Mouse (Mus musculus): ENCODE data around the gene Arpc5l. TPM values are rescaled to one million over a fixed set of nuclear protein-coding genes. Genes with fewer than 3 reads are reported as not detected.

The Arpc5l gene
- polyA plus RNA-seq, 1 experiment from 2014 or later, result 139 TPM

DNA sequence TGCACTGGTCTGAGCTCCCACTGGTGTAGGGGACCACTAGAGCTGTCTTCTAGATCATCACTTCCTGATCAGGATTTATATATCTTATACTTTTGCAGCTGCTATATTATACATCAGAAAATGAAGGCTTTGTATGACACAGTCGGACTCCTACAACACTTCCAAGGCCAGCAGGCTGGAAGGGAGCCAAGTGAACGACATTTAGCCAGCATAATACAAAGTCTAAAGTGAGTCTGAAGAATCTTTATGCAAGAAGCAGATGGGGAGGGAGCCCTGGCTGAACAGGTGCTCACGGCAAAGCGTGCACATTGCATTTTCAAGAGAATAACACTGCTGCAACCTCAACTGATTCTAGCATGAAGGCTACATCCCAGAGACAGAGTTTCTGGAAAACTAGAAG, 12.7 kb upstream of the Arpc5l start:
- no peaks in the 10 kb centered on the region for H3K9me3 ChIP-seq (ENCODE audit: control insufficient read depth, low read length)
- WGBS, result 57% methylated on average over 4 of the region's 4 CpGs
- no peak for ATAC-seq (ENCODE audit: low FRiP score, low TSS enrichment)
- H3K9ac ChIP-seq (ENCODE audit: low read depth, low read length), result no peak overlapping the region
- H3K27me3 ChIP-seq (ENCODE audit: control insufficient read depth, insufficient read depth, low read length), result no peaks in the 10 kb centered on the region
- no peak overlapping the region for H3K4me2 ChIP-seq (replicated peaks; ENCODE audit: low read depth, low read length)
- no peaks in the 10 kb centered on the region for H3K4me1 ChIP-seq (ENCODE audit: control insufficient read depth, insufficient read depth, low read length)
- H3K36me3 ChIP-seq (ENCODE audit: control insufficient read depth, insufficient read depth, low read length), result no peaks in the 10 kb centered on the region
- H3K27ac ChIP-seq (ENCODE audit: low read depth, low read length), result no peak overlapping the region
- no peak overlapping the region for H3K4me3 ChIP-seq (ENCODE audit: low read length)

DNA sequence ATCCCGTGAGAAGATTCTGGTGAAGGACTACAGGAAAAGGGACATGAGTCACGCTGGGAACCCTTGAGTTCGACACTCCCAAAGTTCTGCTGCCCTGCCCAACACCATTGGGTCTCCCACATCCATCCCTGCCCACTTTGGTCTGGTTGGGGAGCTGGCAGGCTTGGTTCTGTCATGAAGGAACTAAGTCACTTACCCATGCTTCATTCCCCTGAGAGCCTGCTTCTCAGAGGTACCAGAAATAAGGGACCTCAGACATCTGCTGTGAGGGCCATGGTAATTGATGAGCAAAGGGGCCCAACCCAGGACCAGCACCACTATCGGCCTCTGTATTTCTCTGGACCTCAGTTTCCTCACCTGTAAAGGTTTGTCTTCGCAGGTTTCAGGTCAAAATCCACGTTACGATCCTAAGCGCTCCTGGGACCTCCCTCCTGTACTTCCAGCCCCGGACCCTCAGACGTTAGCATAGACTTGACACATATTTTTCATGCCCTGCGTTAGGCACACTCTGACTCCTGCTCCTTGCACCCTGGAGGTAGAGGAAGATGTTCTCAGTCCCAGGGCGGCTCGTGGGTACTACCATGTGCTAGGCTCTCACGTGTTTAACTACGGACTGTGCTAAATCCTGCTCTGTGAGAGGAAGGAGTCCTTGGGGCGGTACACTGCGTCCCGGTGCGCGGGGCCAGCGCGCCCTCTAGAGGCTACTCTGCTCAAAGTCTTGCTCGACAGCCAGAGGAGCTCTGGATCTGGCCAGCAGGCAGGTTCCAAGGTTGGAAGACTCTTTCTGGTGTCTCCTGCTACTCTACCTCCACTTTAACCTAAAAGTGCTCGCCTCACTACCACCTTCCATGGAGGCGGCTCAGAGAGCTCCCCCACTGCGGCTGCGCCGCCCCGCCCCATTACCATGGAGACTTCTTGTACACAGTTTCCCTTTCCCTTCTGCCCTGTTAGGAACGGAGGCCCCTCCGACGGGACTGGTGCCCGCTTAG, 7.5 kb upstream of the Arpc5l start, which contains the start of gene Wdr38:
Gene Wdr38 (plus strand): TSS at position 91 of the 989 bp plus-strand sequence.
- peak; percentile 91 for ATAC-seq (ENCODE audit: low FRiP score, low TSS enrichment)
- H3K36me3 ChIP-seq (ENCODE audit: control insufficient read depth, insufficient read depth, low read length), result peaks cover 33% of the 10 kb centered on the region
- no peaks in the 10 kb centered on the region for H3K9me3 ChIP-seq (ENCODE audit: control insufficient read depth, low read length)
- H3K27ac ChIP-seq (ENCODE audit: low read depth, low read length), result no peak within 1 kb of the TSS
- H3K4me2 ChIP-seq (replicated peaks; ENCODE audit: low read depth, low read length), result peak within 1 kb of the TSS; percentile 39
- 0 out of 2 replicates have a peak, but pooled peaks cover 1% of the 10 kb centered on the region for H3K4me1 ChIP-seq (ENCODE audit: control insufficient read depth, insufficient read depth, low read length)
- 15% methylated on average over 33 of the region's 33 CpGs for WGBS
- H3K27me3 ChIP-seq (ENCODE audit: control insufficient read depth, insufficient read depth, low read length), result no peaks in the 10 kb centered on the region
- H3K9ac ChIP-seq (ENCODE audit: low read depth, low read length), result peak within 1 kb of the TSS; percentile 44
- peak within 1 kb of the TSS; percentile 24 for H3K4me3 ChIP-seq (ENCODE audit: low read length)

DNA sequence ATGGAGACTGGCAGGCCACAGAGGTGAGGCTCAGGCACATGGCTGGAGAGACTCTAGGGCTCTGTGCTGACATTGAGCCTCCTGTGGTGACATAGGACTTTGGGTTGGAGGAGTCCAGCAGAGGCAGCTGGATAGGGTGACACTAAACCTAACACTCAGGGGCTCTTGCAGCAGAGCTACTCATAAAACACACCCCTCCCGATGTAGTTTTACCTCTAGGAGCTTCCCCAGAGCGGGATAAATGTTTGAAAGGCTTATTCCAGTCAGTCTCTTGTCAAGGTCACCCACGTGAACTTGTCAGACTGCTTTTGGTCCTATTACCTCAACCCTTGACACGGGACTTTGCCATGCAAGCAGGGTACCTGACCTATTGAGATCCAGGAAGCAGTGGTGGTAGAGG, 5.8 kb upstream of the Arpc5l start:
- Histone ChIP-seq H3K27ac (ENCODE audit: low read depth, low read length) (no peak overlapping the region), H3K27me3 (ENCODE audit: control insufficient read depth, insufficient read depth, low read length) (no peaks in the 10 kb centered on the region), H3K9me3 (ENCODE audit: control insufficient read depth, low read length) (no peaks in the 10 kb centered on the region), H3K9ac (ENCODE audit: low read depth, low read length) (no peak overlapping the region), H3K36me3 (ENCODE audit: control insufficient read depth, insufficient read depth, low read length) (peaks cover 46% of the 10 kb centered on the region), H3K4me3 (ENCODE audit: low read length) (no peak overlapping the region), H3K4me1 (ENCODE audit: control insufficient read depth, insufficient read depth, low read length) (peaks cover 14% of the 10 kb centered on the region), H3K4me2 (replicated peaks; ENCODE audit: low read depth, low read length) (no peak overlapping the region)
- no peak for ATAC-seq (ENCODE audit: low FRiP score, low TSS enrichment)
- 44% methylated on average over 4 of the region's 4 CpGs for WGBS

DNA sequence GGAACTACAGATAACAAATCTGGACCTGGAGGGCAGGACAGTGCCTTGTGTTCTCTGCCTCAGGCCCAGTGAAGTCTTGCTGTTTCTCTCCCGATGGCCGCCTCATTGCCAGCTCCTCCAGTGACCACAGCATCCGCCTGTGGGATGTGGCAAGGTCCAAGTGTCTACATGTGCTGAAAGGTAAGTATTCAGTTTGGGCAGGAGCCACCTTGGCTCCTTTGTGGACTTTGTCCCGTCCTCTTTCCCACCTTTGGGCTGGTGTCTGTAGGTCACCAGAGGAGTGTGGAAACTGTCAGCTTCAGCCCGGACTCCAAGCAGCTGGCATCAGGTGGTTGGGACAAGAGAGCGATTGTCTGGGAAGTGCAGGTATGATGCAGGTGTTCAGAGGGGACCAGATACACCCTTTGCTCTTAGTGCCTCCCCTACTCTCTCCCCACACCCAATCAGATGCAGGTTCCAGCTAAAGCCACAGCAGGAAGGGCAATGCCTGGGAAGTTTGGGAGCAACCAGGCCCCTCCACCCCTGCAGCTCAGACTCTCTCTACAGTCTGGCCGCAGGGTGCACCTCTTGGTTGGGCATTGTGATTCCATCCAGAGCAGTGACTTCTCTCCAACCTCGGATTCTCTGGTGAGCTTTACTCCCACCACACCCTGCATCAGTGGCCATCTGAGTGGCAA, 5.1 kb upstream of the Arpc5l start:
- H3K4me3 ChIP-seq (ENCODE audit: low read length), result no peak overlapping the region
- no peak overlapping the region for H3K27ac ChIP-seq (ENCODE audit: low read depth, low read length)
- no peak for ATAC-seq (ENCODE audit: low FRiP score, low TSS enrichment)
- no peaks in the 10 kb centered on the region for H3K9me3 ChIP-seq (ENCODE audit: control insufficient read depth, low read length)
- H3K9ac ChIP-seq (ENCODE audit: low read depth, low read length), result no peak overlapping the region
- no peaks in the 10 kb centered on the region for H3K27me3 ChIP-seq (ENCODE audit: control insufficient read depth, insufficient read depth, low read length)
- 72% methylated on average over 8 of the region's 8 CpGs for WGBS
- H3K4me1 ChIP-seq (ENCODE audit: control insufficient read depth, insufficient read depth, low read length), result peaks cover 14% of the 10 kb centered on the region
- peaks cover 46% of the 10 kb centered on the region for H3K36me3 ChIP-seq (ENCODE audit: control insufficient read depth, insufficient read depth, low read length)
- H3K4me2 ChIP-seq (replicated peaks; ENCODE audit: low read depth, low read length), result no peak overlapping the region

DNA sequence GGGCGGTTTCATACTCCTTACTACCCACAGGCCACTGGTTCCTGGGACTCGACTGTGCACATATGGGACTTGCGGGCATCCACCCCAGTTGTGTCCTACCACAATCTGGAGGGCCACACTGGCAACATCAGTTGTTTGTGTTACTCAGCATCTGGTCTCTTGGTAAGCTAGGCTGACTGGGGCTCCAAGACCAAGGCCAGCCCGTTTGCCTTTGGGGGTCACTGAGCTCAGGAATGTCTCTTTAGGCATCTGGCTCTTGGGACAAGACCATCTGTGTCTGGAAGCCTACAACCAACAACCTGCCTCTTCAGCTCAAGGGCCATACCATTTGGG, 4.6 kb upstream of the Arpc5l start:
- Histone ChIP-seq H3K4me3 (ENCODE audit: low read length) (no peak overlapping the region), H3K9ac (ENCODE audit: low read depth, low read length) (no peak overlapping the region)
- WGBS, result 85% methylated on average over 4 of the region's 4 CpGs

DNA sequence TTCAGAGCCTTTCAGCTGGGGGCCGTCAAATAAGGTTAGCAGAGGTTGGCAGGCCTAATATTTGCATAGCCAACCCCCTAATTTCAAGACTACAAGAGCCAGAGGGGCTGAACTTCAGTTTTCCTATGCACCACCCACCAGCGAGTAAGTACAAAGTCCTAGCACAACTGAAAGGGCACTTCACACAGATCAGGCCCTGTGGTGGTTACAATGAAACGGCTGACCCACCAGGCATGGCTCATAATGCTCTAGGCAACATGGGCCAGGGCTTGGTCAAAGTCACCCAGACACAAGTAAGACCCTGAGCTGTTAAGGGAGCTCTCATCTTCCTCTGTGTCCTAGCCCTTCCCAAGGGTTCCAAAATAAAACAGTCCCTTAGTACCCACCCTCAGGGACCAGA, 3.3 kb upstream of the Arpc5l start:
- H3K9me3 ChIP-seq (ENCODE audit: control insufficient read depth, low read length), result no peaks in the 10 kb centered on the region
- peaks cover 19% of the 10 kb centered on the region for H3K4me1 ChIP-seq (ENCODE audit: control insufficient read depth, insufficient read depth, low read length)
- peaks cover 46% of the 10 kb centered on the region for H3K36me3 ChIP-seq (ENCODE audit: control insufficient read depth, insufficient read depth, low read length)
- no peak overlapping the region for H3K9ac ChIP-seq (ENCODE audit: low read depth, low read length)
- H3K27me3 ChIP-seq (ENCODE audit: control insufficient read depth, insufficient read depth, low read length), result no peaks in the 10 kb centered on the region
- no peak for ATAC-seq (ENCODE audit: low FRiP score, low TSS enrichment)
- no peak overlapping the region for H3K27ac ChIP-seq (ENCODE audit: low read depth, low read length)
- H3K4me3 ChIP-seq (ENCODE audit: low read length), result no peak overlapping the region
- no peak overlapping the region for H3K4me2 ChIP-seq (replicated peaks; ENCODE audit: low read depth, low read length)
- WGBS, result 78% methylated on average over 3 of the region's 3 CpGs

More for the DNA sequence above, 4.6 kb upstream of the Arpc5l start:
- peaks cover 14% of the 10 kb centered on the region for H3K4me1 ChIP-seq (ENCODE audit: control insufficient read depth, insufficient read depth, low read length)
- H3K27ac ChIP-seq (ENCODE audit: low read depth, low read length), result no peak overlapping the region
- H3K4me2 ChIP-seq (replicated peaks; ENCODE audit: low read depth, low read length), result no peak overlapping the region
- no peaks in the 10 kb centered on the region for H3K27me3 ChIP-seq (ENCODE audit: control insufficient read depth, insufficient read depth, low read length)
- no peak for ATAC-seq (ENCODE audit: low FRiP score, low TSS enrichment)
- no peaks in the 10 kb centered on the region for H3K9me3 ChIP-seq (ENCODE audit: control insufficient read depth, low read length)
- peaks cover 46% of the 10 kb centered on the region for H3K36me3 ChIP-seq (ENCODE audit: control insufficient read depth, insufficient read depth, low read length)

DNA sequence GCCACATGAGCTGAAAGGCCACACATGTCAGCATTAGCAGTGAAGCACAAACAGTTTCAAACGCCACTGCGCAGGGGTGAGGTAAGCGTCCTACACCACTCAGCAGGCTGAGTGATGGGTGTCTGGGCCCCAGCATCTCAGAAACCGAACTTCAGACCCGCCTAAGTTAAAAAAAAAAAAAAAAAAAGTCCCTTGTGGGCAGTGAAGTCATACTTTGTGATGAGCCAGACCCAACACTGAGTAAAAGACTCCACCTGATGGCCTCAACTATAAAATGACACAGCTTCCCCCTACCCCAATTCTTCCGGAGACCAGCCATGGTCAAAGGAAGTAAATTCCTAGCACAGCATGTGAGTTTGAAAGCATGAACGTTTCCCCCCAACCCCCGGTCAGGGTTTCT, 2.0 kb upstream of the Arpc5l start:
- H3K27ac ChIP-seq (ENCODE audit: low read depth, low read length), result no peak overlapping the region
- peaks cover 24% of the 10 kb centered on the region for H3K4me1 ChIP-seq (ENCODE audit: control insufficient read depth, insufficient read depth, low read length)
- peak overlapping the region; percentile 97 for H3K4me2 ChIP-seq (replicated peaks; ENCODE audit: low read depth, low read length)
- ATAC-seq (ENCODE audit: low FRiP score, low TSS enrichment), result no peak
- no peaks in the 10 kb centered on the region for H3K9me3 ChIP-seq (ENCODE audit: control insufficient read depth, low read length)
- H3K9ac ChIP-seq (ENCODE audit: low read depth, low read length), result peak overlapping the region; percentile 93; the same call in 1 of the 2 replicates
- WGBS, result 59% methylated on average over 8 of the region's 8 CpGs
- H3K4me3 ChIP-seq (ENCODE audit: low read length), result peak overlapping the region; percentile 91
- H3K27me3 ChIP-seq (ENCODE audit: control insufficient read depth, insufficient read depth, low read length), result no peaks in the 10 kb centered on the region
- H3K36me3 ChIP-seq (ENCODE audit: control insufficient read depth, insufficient read depth, low read length), result peaks cover 46% of the 10 kb centered on the region

DNA sequence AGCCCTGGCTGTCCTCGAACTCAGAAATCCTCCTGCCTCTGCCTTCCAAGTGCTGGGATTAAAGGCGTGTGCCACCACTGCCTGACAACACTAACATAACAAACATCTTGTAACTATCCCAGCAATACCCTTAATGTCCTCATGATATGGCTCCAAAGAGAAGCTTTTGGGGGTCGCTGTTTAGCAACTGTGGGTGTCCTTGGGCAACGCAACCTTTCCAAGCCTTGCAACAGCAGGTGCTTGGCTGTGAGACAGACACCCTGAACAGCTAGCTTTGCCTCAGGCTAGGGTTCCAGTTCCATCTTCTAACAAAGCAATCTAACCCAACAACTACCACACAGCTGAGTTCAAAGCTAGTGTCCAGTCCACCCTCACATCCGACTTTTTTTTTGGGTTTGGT, 1.6 kb upstream of the Arpc5l start:
- no peaks in the 10 kb centered on the region for H3K27me3 ChIP-seq (ENCODE audit: control insufficient read depth, insufficient read depth, low read length)
- 73% methylated on average over 5 of the region's 5 CpGs for WGBS
- ATAC-seq (ENCODE audit: low FRiP score, low TSS enrichment), result no peak

DNA sequence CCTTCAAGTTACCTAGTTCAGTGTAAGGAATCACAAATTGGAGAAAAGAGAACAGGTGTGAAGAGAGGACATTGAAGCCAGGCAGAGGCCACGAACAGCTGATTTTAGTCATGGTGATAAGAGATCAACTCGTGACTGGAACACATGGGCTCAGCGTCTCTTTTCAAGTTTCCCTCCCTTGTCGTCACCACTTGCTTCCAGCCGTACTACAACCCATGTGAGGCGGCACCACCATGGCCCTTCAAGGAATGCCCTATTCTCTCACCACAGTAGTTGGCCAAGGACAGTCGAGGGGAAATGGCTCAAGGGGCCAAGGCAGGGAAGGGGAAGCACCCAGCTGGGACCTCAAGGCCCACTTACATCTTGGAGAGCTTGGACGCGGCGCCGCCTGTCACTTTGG, 776 bp upstream of the Arpc5l start:
- Histone ChIP-seq H3K4me3 (ENCODE audit: low read length) (peak overlapping the region; percentile 91), H3K36me3 (ENCODE audit: control insufficient read depth, insufficient read depth, low read length) (peaks cover 46% of the 10 kb centered on the region), H3K9ac (ENCODE audit: low read depth, low read length) (peak overlapping the region; percentile 93), H3K4me1 (ENCODE audit: control insufficient read depth, insufficient read depth, low read length) (peaks cover 28% of the 10 kb centered on the region), H3K27ac (ENCODE audit: low read depth, low read length) (peak overlapping the region; percentile 69), H3K4me2 (replicated peaks; ENCODE audit: low read depth, low read length) (peak overlapping the region; percentile 97), H3K9me3 (ENCODE audit: control insufficient read depth, low read length) (no peaks in the 10 kb centered on the region), H3K27me3 (ENCODE audit: control insufficient read depth, insufficient read depth, low read length) (no peaks in the 10 kb centered on the region)
- ATAC-seq (ENCODE audit: low FRiP score, low TSS enrichment), result no peak
- 1% methylated on average over 11 of the region's 11 CpGs for WGBS

More for the DNA sequence above, 1.6 kb upstream of the Arpc5l start:
- H3K9me3 ChIP-seq (ENCODE audit: control insufficient read depth, low read length), result no peaks in the 10 kb centered on the region
- peak overlapping the region; percentile 97 for H3K4me2 ChIP-seq (replicated peaks; ENCODE audit: low read depth, low read length)
- no peak overlapping the region for H3K27ac ChIP-seq (ENCODE audit: low read depth, low read length)
- H3K9ac ChIP-seq (ENCODE audit: low read depth, low read length), result peak overlapping the region; percentile 93
- H3K4me3 ChIP-seq (ENCODE audit: low read length), result peak overlapping the region; percentile 91
- peaks cover 46% of the 10 kb centered on the region for H3K36me3 ChIP-seq (ENCODE audit: control insufficient read depth, insufficient read depth, low read length)
- H3K4me1 ChIP-seq (ENCODE audit: control insufficient read depth, insufficient read depth, low read length), result peaks cover 24% of the 10 kb centered on the region

Data from kidney, embryonic 14.5 days (tissue).